ENCODE assay signal across 4 mouse cellular contexts in the genomic region with DNA sequence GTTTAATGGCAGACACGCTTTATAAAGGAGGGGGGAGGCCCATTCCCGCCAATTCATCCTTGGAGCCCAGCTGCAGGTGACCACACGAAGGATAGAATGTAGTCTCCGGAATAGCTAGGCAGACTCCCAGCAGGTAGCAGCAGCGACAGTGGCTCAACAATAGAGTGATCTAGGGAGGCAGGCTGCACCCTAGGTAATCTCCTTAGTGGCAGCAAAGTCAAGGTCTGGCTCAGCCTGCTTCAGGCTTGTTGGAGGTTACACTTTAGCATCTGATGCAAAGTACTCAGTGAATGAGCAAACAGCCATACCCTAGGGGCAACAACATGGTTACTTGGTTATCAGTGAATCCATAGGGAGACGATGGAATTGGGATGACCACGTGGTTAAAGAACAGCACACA.
DNase-seq lines count a peak whose midpoint lies in the region; ATAC-seq lines count a peak whose summit lies in the region.
"Not testable (repeated sequence)": the region's sequence is repeated elsewhere in the genome, so short reads cannot be mapped to it uniquely, and the experiment has no call there.

No protein-coding gene starts in this region.

- not testable (repeated sequence) for H3K27ac ChIP-seq in forebrain, embryonic 11.5 days (ENCODE audit: low read depth, low read length)

- H3K4me3 ChIP-seq in forebrain, embryonic 11.5 days (ENCODE audit: low read depth, low read length), result not testable (repeated sequence)

- not testable (repeated sequence) for H3K4me2 ChIP-seq in forebrain, embryonic 11.5 days (ENCODE audit: low read depth, low read length, severe bottlenecking)

- not testable (repeated sequence) for H3K9ac ChIP-seq in forebrain, embryonic 11.5 days (ENCODE audit: low read length)

- DNase-seq in ES-CJ7 (ENCODE audit: low read depth, low spot score) (peak; percentile 61), R1 (ENCODE audit: low read depth, low spot score) (peak; percentile 56), ZHBTc4 (ENCODE audit: low read depth, low spot score) (peak; percentile 67)
- DNase-seq in forebrain, embryonic 11.5 days (ENCODE audit: low spot score), result peak; percentile 14

- ATAC-seq in forebrain, embryonic 11.5 days (replicated peaks; ENCODE audit: low FRiP score), result not testable (repeated sequence)

- H3K9me3 ChIP-seq in forebrain, embryonic 11.5 days (ENCODE audit: control insufficient read depth, low read length), result not testable (repeated sequence)

- not testable (repeated sequence) for H3K4me1 ChIP-seq in forebrain, embryonic 11.5 days (replicated peaks; ENCODE audit: control insufficient read depth, insufficient read depth, low read length)

- H3K36me3 ChIP-seq in forebrain, embryonic 11.5 days (ENCODE audit: control insufficient read depth, insufficient read depth, low read length), result not testable (repeated sequence)

- WGBS in forebrain, embryonic 11.5 days, result 41% methylated on average over 7 of the region's 7 CpGs

- not testable (repeated sequence) for H3K27me3 ChIP-seq in forebrain, embryonic 11.5 days (ENCODE audit: control insufficient read depth, insufficient read depth, low read length)

Comparison
In these comparisons a context has a peak if more than half of its experiments do, and no peak if none do; other contexts are left out.
1. DNase-seq: peak in every context shown above with its lines; median percentile 67 in ZHBTc4; 61 in ES-CJ7; 56 in R1; 14 in forebrain, embryonic 11.5 days.